Mouse (Mus musculus) Patski (cell line): ENCODE results near the gene Vmn1r37. TPM values are rescaled to one million over a fixed set of nuclear protein-coding genes. Genes with fewer than 3 reads are reported as not detected.
"Not testable (repeated sequence)": the region's sequence is repeated elsewhere in the genome, so short reads cannot be mapped to it uniquely, and the experiment has no call there.

Experiments
- ATAC-seq: fragments of 100-300 bp; one replicate; pipeline ENCODE4 v1.8.0; 2021
- CTCF ChIA-PET: fragments of 350-600 bp; sonication (Branson Sonifier 250); formaldehyde crosslinking; loops from one replicate; lab custom pipeline; 2022; ENCODE audit warnings: inconsistent platforms; lab: Charles Lee
- POLR2A ChIA-PET: fragments of 350-600 bp; sonication (Branson Sonifier 250); formaldehyde crosslinking; loops from one replicate; lab custom pipeline; 2022; ENCODE audit warnings: antibody characterized with exemption, inconsistent platforms; lab: Charles Lee
- DNase-seq: peaks from one replicate; pipeline ENCODE4 v3.0.0-alpha.2; 2011; ENCODE audit warnings: low read depth, low spot score
- H3K27me3 ChIP-seq: fragments of 371-371 bp; one replicate; pipeline ENCODE4 v1.5.1; 2021
- CTCF ChIP-seq: fragments of 100-300 bp; IDR thresholded peaks from one replicate; pipeline ENCODE4 v1.5.1; 2021
- in situ Hi-C: fragments of 300-500 bp; cut with MboI; formaldehyde crosslinking; loops from 3 replicates; pipeline ENCODE4 v1.11.1; 2018; ENCODE audit warnings: low pct_unique_long_range_greater_than_20kb, mixed read lengths
- polyA plus RNA-seq: library from polyadenylated mRNA; unstranded; gene quantifications from one replicate; pipeline ENCODE4 v1.2.3, GENCODE M21; 2021

The Vmn1r37 gene
- polyA plus RNA-seq = not detected

GRCm38 (mm10) chr6:66729082-66729481, at the start of gene Vmn1r37:
Vmn1r37 (plus strand) TSS chr6:66729382.
- POLR2A ChIA-PET, DNase-seq, in situ Hi-C loops, ATAC-seq, H3K27me3 ChIP-seq, CTCF ChIA-PET: not testable (repeated sequence)

DNA sequence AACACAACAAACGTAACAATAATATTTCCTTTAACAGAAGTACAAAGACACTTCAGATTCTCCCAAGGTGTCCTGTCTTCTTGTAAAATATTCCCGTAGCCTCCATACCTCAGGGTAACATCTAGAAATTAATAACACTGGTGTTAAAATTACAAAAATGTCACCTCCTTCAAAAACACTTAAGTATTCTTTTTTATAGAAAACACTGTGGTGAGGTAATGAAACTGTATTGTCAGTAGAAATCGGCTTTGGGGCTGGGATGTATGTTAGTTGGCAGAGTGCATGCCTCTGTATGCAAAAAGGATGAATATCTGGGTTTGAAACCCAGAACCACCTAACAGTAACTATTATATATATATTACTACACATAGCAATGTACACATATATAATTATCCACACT, 43.4 kb upstream of the Vmn1r37 start, which contains the start of gene Vmn1r35:
Gene Vmn1r35, minus strand, starts transcription at position 101 of the 400 bp plus-strand sequence.
- peaks cover 6% of the 10 kb centered on the region for H3K27me3 ChIP-seq
- ATAC-seq = no peak
- no peak for DNase-seq
- in situ Hi-C loops = no loop called here
- POLR2A ChIA-PET = no interaction called here
- CTCF ChIA-PET = no interaction called here
- TF ChIP-seq CTCF = no peak

- POLR2A ChIA-PET = no interaction called here
- no peak for TF ChIP-seq CTCF
- CTCF ChIA-PET = no interaction called here
- no peak for ATAC-seq
- in situ Hi-C loops = loop anchor here (10.0 kb wide), 1 partner anchor 76 kb away; the partner anchor contains the start of gene Vmn1r38
- no peak for DNase-seq
- peaks cover 5% of the 10 kb centered on the region for H3K27me3 ChIP-seq
These were observed 20.3 kb upstream of the Vmn1r37 start for GRCm38 (mm10) chr6:66708901-66709300.

- POLR2A ChIA-PET = no interaction called here
- ATAC-seq = no peak
- CTCF ChIA-PET = no interaction called here
- TF ChIP-seq CTCF = no peak
- DNase-seq = no peak
- no peaks in the 10 kb centered on the region for H3K27me3 ChIP-seq
- in situ Hi-C loops = no loop called here
These were observed 15.3 kb upstream of the Vmn1r37 start for GRCm38 (mm10) chr6:66713854-66714253.

- in situ Hi-C loops, ATAC-seq, POLR2A ChIA-PET, DNase-seq, CTCF ChIA-PET, H3K27me3 ChIP-seq: not testable (repeated sequence)
These were observed 10.1 kb upstream of the Vmn1r37 start, which contains the start of gene Vmn1r36 for GRCm38 (mm10) chr6:66719068-66719467. Vmn1r36 (minus strand) TSS chr6:66719168.

DNA sequence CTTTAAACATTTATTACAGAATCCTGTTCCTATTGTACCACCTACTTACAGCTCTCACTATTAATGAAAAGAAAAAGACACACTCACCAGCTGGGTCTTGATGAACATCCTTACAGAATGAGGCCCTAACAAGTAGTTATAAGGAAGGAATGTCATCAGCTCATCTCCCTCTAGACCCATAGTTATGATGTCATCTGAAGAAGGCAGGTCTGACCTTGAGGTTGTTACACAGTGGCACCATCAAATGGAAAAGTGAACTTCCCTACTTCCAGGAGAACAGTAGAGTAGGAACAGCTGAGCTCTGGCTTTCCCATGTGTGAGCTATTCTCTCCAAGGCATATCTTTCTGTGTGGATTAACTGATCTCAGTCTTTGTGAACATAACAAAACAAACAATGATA, 53.3 kb downstream of the Vmn1r37 start, which contains the start of gene Vmn1r38:
Gene Vmn1r38, minus strand, starts transcription at position 101 of the 400 bp plus-strand sequence.
- ATAC-seq, DNase-seq, CTCF ChIA-PET, POLR2A ChIA-PET: not testable (repeated sequence)
- peaks cover 13% of the 10 kb centered on the region for H3K27me3 ChIP-seq
- in situ Hi-C loops = loop anchor here (10.0 kb wide), 1 partner anchor 78 kb away; no protein-coding TSS in a partner anchor

Other genes starting within 250 kb of the Vmn1r37 start
- gene Mad2l1, start 194.0 kb upstream of the Vmn1r37 start, polyA plus RNA-seq = 52.6 TPM
- gene Vmn1r32, start 169.3 kb upstream of the Vmn1r37 start, polyA plus RNA-seq = 0.03 TPM
- gene Vmn1r33, start 111.1 kb upstream of the Vmn1r37 start, polyA plus RNA-seq = not detected
- gene Vmn1r34, start 85.5 kb upstream of the Vmn1r37 start, polyA plus RNA-seq = not detected
- not detected for gene Vmn1r35, start 43.5 kb upstream of the Vmn1r37 start, polyA plus RNA-seq
- gene Vmn1r36, start 10.2 kb upstream of the Vmn1r37 start, polyA plus RNA-seq = not detected
- not detected for gene Vmn1r38, start 53.2 kb downstream of the Vmn1r37 start, polyA plus RNA-seq
- 0.03 TPM for gene Vmn1r39, start 81.2 kb downstream of the Vmn1r37 start, polyA plus RNA-seq
- 169 TPM for gene Gng12, start 167.0 kb downstream of the Vmn1r37 start, polyA plus RNA-seq